Mouse (Mus musculus) testis, postnatal 14 days (tissue): ENCODE data around the gene Mrrf.

Source experiments
- DNase-seq: peaks from one replicate; pipeline ENCODE4 v3.0.0; 2021; ENCODE audit warnings: low spot score

Gene Mrrf

GRCm38 (mm10) chr2:36201756-36202610, 65.8 kb downstream of the Mrrf start:
- no peak for DNase-seq

DNA sequence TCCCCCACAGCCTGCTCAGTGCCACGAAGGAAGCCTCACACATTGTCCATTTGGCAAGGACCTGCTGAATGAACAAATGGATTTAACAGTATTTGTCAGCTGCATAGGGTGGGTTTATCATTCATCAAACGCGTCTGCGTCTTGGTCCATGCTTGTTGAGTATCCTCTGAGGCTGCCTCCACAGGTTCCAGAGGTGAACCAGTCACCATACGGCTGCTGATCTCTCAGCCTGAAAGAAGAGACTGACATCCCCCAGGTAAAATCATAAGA, 66.4 kb downstream of the Mrrf start:
- DNase-seq = no peak

GRCm38 (mm10) chr2:36203011-36203825, 67.0 kb downstream of the Mrrf start:
- no peak for DNase-seq

- DNase-seq = no peak
Measured at GRCm38 (mm10) chr2:36204595-36204994, 68.4 kb downstream of the Mrrf start.

DNA sequence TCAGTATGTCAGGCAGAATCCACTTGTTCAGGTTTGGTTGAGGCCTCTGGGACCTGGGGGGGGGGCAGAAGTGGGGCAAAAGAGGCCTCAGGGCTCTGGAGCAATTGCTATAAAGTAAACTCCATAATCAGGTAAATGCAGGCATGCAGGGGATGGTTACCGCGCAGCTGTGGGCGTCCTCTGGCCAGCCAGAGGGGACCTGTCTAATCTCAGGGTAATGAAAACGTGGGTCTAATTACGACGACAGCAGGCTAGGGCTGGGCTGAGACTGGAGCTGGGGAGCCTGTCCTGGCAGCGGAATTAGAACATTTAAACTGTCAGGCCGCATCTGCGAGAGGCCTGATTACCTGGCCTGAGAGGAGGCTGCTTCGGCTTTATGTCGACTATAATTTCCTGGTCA, 70.9 kb downstream of the Mrrf start:
- no peak for DNase-seq

DNA sequence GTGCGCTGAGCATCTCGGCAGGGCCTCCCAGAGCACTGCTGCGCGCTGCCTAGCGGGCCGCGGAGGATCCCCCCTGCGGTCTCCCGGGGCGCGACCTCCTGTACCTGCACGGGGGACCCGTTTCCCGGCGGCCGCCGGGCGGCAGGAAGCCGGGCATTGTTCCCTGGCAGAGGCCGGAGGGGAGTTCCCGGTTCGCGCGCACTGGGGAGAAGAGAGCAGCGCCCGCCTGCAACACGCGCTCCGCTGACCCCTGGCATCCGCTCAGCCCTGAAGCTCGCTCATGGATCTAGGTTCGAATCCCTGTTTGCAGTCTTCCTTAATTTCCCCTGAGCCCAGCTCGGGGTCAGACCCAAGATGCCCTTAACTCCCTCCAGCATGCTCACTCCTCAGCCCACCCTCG, 74.6 kb downstream of the Mrrf start:
- DNase-seq = no peak

GRCm38 (mm10) chr2:36211785-36212184, 75.6 kb downstream of the Mrrf start:
- no peak for DNase-seq

GRCm38 (mm10) chr2:36213108-36213507, 76.9 kb downstream of the Mrrf start:
- DNase-seq = no peak

DNA sequence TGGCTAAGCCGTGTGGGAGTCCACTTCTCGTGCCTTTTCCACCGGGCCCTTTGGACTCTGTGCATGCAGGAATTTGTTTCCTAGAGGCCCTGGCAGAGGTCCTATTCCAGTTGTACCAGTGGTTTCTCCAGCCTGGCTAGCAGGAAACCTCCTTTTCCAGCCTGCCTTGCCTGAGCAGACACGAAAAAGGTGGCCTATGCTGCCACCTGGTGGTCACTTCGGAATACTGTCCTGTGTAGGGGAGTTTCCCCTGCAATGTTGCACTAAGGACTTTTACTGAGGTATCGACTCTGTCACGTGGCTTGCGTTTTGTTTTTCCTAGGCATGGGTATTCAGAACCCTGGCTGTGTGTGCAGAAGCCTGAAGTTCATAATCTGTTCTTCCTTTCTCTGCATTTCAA, 77.8 kb downstream of the Mrrf start:
- DNase-seq = peak; percentile 73

DNA sequence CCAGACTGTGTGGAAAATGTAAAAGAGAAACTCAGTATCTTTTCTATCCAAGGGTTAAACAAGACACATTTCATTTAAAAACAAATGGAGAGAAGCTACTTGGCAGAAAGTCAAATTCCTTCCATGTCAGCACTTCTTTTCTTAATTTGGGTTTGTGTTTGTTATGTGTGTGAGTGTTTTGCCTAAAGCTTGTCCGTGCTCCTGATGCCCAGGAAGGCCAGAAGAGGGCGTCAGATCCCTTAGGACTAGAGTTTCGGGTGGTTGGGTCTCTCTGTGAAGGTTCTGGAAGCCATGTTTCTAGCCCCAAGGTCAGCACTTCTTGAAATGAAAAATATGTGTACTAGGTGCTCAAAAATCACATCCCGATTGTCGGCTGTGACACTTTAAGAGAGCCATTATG, 78.2 kb downstream of the Mrrf start:
- no peak for DNase-seq

DNA sequence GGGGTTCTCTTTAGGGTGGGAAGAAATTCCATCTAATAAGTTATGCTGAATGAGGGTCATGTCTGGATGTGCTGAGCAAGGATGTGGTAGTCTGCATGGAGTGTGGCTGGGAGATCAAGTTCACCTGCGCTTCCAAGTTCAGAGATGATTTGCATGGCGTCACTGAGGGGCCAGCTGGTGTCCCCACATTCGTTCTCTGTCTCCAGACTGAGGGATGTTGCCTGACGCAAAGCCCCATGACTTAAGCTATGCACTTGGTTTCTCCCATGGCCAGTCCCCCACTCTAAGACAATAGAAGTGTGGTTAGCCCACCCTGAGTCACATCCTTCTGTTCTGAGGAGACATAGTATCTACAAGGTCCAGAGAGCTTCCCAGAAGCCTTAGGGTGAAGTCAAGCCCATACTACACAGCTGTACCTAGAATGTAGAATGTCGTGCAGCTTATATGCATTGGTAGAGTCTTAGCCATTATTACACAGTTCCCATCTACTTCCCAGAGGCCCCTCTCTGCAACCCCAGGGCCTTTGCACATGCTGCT, 79.1 kb downstream of the Mrrf start:
- DNase-seq = no peak

- DNase-seq = no peak
Measured at GRCm38 (mm10) chr2:36216546-36216945, 80.4 kb downstream of the Mrrf start.

GRCm38 (mm10) chr2:36216953-36217573, 80.9 kb downstream of the Mrrf start:
- no peak for DNase-seq

GRCm38 (mm10) chr2:36217692-36218233, 81.6 kb downstream of the Mrrf start:
- no peak for DNase-seq

- DNase-seq = no peak
Measured at GRCm38 (mm10) chr2:36220106-36220505, 83.9 kb downstream of the Mrrf start.

- DNase-seq = no peak
Measured at GRCm38 (mm10) chr2:36220891-36221290, 84.7 kb downstream of the Mrrf start.

GRCm38 (mm10) chr2:36222168-36222848, 86.1 kb downstream of the Mrrf start:
- DNase-seq = no peak

DNA sequence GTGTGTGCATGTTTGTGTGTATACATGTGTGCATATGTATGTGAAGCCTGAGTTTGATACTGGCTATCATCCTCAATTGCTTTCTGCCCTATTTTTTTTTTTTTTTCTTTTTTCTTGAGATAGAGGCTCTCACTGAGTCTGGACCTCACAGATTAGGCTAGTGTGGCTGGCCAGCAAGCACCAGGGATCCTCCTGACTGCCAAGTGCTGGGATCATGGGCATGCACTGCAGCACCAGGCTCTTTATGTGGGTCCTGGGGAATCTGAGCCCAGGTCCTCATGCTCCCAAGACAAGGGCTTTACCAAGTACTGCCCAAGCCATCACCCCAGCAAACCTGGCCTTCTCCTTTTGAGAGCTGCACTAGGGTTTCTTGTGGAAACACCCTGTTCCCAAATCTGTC, 87.2 kb downstream of the Mrrf start:
- no peak for DNase-seq

DNA sequence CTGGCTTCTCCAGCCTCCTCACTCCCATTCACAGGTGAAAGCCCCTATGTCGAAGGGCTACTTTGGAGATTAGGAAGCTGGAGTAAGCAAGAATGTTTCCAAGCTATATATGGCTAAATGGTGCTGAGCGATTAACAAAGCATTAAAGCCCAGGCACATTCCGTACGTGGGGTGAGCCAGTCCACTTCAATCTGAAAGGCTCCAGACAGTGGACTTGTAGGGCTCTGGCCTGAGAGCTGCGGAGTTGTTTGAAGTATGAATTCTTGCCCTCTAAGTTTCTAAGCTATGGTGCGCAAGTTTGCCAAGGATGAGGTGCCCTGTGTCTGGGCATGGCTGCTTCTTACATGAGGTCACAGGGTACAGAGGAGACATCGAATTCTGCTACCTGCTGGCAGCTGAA, 88.0 kb downstream of the Mrrf start:
- no peak for DNase-seq

DNA sequence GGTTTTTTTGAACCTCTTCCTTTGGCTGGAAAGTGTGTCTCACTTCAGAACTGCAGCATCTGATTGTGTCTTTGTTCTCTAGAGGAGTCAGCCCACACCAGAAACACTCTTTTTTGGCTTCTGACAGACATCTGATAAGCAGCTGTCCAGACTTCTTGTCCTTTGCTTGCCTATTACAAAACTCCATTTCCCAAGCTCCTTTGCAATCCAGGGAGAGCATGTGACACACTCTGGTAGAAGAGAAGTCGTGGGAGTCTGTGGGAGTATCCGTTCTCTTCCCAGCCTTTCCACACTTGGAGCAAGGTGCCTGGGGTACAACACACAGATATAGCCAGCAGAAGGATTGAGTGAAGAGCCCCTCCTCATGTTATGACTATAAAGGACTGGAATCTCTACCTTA, 88.4 kb downstream of the Mrrf start:
- no peak for DNase-seq

GRCm38 (mm10) chr2:36230366-36230765, 94.2 kb downstream of the Mrrf start, which contains the start of gene Ptgs1:
TSS of gene Ptgs1 (plus strand) at chr2:36230426.
- DNase-seq = no peak

- no peak for DNase-seq
Measured at GRCm38 (mm10) chr2:36230967-36231366, 94.8 kb downstream of the Mrrf start.
